Mouse (Mus musculus) cortical plate, adult 2 months (tissue): ENCODE measurements around the gene Pou2f2. TPM values are rescaled to one million over a fixed set of nuclear protein-coding genes. Genes with fewer than 3 reads are reported as not detected.

ENCODE experiments used
- H3K27ac ChIP-seq: fragments of 200-500 bp; 2 replicates; pipeline ENCODE4 v1.5.1; 2012; ENCODE audit warnings: low read length, control low read depth, inconsistent platforms; ENCODE audit not compliant: insufficient read depth
- H3K4me1 ChIP-seq: fragments of 200-500 bp; 2 replicates; pipeline ENCODE4 v1.6.1; 2011; ENCODE audit warnings: low read length; ENCODE audit not compliant: control insufficient read depth, insufficient read depth
- H3K4me3 ChIP-seq: fragments of 200-500 bp; 2 replicates; pipeline ENCODE4 v1.5.1; 2011; ENCODE audit warnings: mild to moderate bottlenecking, low read length, control low read depth; ENCODE audit not compliant: insufficient read depth
- CTCF ChIP-seq: fragments of 200-500 bp; IDR thresholded peaks from 2 replicates; pipeline ENCODE4 v1.5.1; 2011; ENCODE audit warnings: mild to moderate bottlenecking, control low read depth, low read length; ENCODE audit not compliant: insufficient read depth; ENCODE audit errors: extremely low read depth
- POLR2A ChIP-seq: fragments of 200-500 bp; IDR thresholded peaks from 2 replicates; pipeline ENCODE4 v1.6.1; 2011; ENCODE audit warnings: mild to moderate bottlenecking, low read length, control low read depth; ENCODE audit not compliant: insufficient read depth; ENCODE audit errors: extremely low read depth
- polyA plus RNA-seq: library from polyadenylated mRNA; depleted of rRNA; stranded (reverse); fragments of >200 nt; gene quantifications from 2 replicates; pipeline ENCODE4 v1.2.3, GENCODE M21; 2012

The Pou2f2 gene
- polyA plus RNA-seq, 1 experiment, result 10.5 TPM

DNA sequence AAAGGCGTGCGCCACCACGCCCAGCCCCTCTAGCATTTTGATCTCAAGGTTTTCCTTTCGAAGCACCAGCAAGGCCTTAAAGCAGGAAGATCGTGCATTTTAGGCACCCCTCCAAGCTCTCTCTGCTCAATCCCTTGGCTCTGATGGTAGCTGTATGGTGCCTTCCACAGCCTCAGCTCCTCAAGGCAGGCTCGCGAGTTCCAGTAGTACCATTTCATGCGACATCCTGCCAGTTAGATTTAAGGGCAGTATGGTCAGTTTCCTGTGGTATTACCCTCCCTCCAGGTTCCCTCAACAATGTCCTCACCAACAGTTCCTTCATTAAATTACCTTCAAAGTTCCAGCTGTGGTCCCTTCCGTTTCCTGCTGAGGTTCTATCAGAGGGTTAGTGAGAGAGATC lies 16.6 kb upstream of the Pou2f2 start:
- no peak overlapping the region for H3K4me3 ChIP-seq
- H3K27ac ChIP-seq, result no peak overlapping the region
- no peaks in the 10 kb centered on the region for H3K4me1 ChIP-seq
- TF ChIP-seq CTCF (no peak), POLR2A (no peak)

DNA sequence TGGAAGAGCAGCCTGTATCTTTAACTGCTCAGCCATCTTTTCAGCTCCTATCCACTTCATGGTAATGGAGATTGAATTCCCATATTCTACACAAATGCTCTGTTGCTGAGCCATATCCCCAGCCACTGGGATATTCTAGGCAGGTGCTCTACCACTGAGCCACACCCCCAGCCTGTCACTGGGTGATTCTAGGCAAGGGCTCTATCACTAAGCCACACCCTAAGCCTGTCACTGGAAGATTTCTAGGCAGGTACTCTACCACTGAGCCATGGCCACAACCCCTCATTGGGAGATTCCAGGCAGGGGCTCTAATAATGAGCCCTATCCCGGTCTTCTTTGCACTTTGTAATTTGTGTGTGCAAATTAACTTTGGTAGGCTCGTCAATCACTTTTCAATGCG lies 15.6 kb upstream of the Pou2f2 start:
- H3K4me1 ChIP-seq, result no peaks in the 10 kb centered on the region
- no peak overlapping the region for H3K27ac ChIP-seq
- TF ChIP-seq POLR2A (no peak), CTCF (no peak)
- no peak overlapping the region for H3K4me3 ChIP-seq

DNA sequence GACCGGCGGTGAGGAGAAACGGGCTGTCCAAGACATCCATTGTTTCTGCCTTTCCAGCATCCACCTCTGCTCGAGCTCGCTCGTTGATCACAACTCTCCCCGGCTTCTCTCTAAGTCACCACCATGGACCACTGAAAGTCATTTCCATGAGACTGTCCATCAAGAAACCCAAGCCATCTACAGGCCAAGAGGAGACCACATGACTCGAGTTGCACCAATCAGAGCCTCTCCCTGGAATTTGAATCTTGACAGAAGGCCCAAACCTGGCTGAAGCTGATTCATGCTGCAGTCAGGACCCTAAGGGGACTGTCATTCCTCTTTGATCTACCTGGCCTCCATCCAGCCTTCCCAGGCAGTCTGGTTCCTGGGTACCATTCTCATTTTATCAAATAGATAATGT lies 12.6 kb upstream of the Pou2f2 start:
- Histone ChIP-seq H3K27ac (no peak overlapping the region), H3K4me3 (no peak overlapping the region), H3K4me1 (no peaks in the 10 kb centered on the region)
- TF ChIP-seq CTCF (no peak), POLR2A (no peak)

DNA sequence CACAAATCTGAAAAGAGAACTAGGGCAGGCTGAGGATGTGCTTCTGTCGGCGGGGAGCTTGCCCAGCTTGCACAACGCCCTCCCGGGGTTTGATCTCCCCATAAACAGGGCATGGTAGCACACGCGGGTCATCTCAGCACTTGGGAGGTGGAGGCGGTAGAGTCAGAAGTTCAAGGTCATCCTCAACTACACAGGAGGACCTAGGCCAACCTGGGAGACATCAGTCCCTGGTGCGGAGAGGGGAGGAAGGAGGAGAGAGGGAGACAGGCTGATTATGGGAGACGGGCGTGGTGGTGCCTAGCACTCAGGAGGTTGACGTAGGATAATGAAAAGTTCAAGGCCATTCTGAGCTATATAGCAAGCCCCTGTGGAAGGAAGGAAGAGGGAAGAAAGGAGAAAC lies 11.3 kb upstream of the Pou2f2 start:
- TF ChIP-seq CTCF, result no peak
- no peak for TF ChIP-seq POLR2A
- Histone ChIP-seq H3K27ac (no peak overlapping the region), H3K4me3 (no peak overlapping the region), H3K4me1 (no peaks in the 10 kb centered on the region)

DNA sequence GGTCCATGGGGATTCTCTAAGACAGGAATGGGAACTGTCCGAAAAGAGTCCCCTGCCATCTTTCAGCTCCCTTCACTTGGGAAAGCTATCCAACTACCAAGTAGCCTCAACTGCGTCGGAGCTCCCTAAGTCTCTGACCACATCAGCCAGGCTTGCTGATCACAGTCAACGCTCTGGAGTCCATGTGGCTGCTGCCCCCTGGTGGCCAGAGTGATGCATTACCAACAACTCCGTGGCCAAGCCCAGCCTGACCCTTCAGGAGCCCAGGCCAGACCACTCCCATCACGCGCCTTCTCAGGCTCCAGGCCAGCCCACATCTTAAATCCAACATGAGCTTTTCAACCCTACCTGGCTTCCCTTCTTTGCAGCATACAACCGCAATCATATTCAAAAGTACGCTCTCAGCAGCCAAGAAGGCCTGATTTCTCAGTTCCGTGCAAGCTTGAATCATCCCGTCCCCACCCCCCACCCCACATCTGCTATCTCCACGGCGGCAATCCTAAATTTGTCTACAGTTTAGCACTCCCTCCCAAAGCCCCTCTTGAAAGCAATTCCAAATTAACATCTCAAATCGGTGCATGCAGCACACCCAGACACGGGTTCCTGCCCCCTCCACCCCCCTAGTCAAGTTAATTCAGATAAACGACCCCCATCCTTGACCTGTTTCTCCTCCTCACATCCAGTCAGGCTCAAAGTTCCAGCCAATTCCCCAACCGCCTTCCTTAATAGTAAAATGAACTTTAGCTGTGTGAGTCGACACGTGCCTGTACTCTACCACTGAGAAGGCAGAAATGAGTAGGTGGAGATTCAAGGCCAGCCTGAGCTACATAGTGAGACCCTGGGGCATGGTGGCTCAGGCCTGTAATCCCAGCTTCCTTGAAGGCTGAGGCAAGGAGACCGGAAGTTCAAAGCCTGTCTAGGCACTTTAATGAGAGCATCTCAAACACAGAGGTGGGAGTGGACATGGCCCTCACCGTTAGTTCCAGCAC lies 8.4 kb upstream of the Pou2f2 start:
- TF ChIP-seq POLR2A, result no peak
- TF ChIP-seq CTCF, result peak; percentile 96
- Histone ChIP-seq H3K4me3 (no peak overlapping the region), H3K4me1 (no peaks in the 10 kb centered on the region), H3K27ac (no peak overlapping the region)

DNA sequence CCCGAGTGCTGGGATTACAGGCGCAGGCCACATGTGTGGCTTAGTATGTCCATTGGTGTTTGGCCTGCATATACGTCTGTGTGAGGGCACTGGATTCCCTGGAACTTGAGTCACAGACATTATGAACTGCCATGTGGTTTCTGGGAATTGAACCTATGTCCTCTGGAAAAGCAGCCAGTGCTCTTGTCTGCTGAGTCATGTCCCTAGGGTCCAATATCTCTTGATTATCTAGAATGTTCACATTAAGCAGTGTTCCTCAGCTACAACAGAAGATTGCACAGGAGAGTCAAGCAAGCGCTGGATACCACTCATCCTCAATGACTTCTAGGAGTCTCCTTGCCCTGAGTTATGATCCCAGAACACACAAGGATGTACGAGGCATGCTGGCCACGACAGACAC lies 4.6 kb upstream of the Pou2f2 start:
- Histone ChIP-seq H3K4me3 (no peak overlapping the region), H3K27ac (no peak overlapping the region), H3K4me1 (no peaks in the 10 kb centered on the region; the same call in 1 of the 2 replicates)
- TF ChIP-seq POLR2A (no peak), CTCF (no peak)

DNA sequence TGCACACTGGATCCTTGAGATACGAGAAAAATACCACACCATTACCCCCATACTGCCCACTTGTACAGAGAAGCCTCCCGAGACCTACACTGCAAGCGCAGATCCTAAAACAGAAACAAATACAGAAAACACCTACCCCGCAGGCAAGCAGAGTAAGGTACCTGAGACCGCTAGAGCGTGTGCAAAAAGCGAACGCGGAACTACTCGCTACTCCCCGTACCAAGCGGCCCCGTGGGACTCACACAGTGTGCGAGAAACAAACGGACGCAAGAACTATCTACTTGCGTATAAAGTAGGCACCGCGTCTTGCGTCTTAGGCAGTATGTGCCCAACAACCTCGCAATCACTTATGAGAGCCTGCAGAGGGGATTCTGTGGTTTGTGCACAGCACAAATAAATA lies 2.3 kb upstream of the Pou2f2 start:
- Histone ChIP-seq H3K4me3 (peak overlapping the region; percentile 8; the same call in 1 of the 2 replicates), H3K27ac (no peak overlapping the region), H3K4me1 (no peaks in the 10 kb centered on the region; the same call in 1 of the 2 replicates)
- TF ChIP-seq POLR2A (no peak), CTCF (no peak)

DNA sequence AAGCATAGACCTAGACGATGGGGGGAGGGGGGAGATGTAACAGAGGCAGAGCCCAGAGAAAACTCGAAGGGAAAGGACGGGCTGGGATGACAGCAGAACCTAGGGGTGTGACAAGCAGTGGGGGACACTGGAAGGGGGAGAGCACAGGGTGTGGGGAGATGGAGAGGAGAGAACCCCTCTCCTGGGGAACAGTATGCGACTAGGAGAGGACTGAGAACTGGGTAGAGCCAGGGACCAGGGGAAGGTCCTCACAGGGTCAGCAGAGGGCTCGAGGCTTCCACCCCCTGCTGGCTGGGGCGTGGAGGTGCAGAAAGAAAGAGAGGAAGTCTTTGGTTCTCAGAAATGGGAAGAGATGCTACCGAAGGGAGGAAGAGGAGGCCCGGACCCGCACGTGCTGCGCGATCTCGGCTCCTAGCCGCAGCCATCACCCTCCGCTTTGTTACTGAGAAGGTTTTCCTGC lies 1.8 kb upstream of the Pou2f2 start:
- TF ChIP-seq CTCF (peak; percentile 47), POLR2A (no peak)
- Histone ChIP-seq H3K4me3 (peak overlapping the region; percentile 8; the same call in 1 of the 2 replicates), H3K4me1 (no peaks in the 10 kb centered on the region; the same call in 1 of the 2 replicates), H3K27ac (no peak overlapping the region)

DNA sequence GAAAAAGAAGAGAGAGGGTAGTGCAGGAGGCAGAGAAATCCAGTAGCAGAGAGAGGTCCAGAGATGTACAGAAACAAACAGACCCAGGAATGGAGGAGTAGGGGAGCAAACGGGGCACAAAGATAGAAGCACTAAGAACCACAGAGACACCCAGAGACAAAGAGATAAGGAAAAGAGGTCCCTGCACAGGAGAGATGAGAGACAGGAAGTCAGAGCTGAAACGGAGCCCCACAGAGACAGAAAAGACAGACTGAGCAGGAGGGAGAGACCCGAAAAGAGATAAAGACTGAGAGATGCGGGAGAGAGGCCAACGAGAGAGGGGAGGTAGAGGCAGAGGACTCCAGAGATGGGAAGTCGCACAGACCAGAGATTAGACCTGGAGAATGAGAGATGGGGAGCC lies 986 bp upstream of the Pou2f2 start:
- Histone ChIP-seq H3K4me1 (no peaks in the 10 kb centered on the region; the same call in 1 of the 2 replicates), H3K27ac (no peak overlapping the region; the same call in 1 of the 2 replicates), H3K4me3 (peak overlapping the region; percentile 66; the same call in 1 of the 2 replicates)
- TF ChIP-seq CTCF, result no peak
- no peak for TF ChIP-seq POLR2A
